Mouse (Mus musculus): ENCODE results near the gene Pdxk. TPM values are rescaled to one million over a fixed set of nuclear protein-coding genes. Genes with fewer than 3 reads are reported as not detected.
A peak's percentile ranks its signal among the peaks of the same experiment; 100 is the strongest.
"Not testable (repeated sequence)": the region's sequence is repeated elsewhere in the genome, so short reads cannot be mapped to it uniquely, and the experiment has no call there.

Gene Pdxk
- polyA plus RNA-seq, 1 experiment from 2014 or later = 8.8 TPM

DNA sequence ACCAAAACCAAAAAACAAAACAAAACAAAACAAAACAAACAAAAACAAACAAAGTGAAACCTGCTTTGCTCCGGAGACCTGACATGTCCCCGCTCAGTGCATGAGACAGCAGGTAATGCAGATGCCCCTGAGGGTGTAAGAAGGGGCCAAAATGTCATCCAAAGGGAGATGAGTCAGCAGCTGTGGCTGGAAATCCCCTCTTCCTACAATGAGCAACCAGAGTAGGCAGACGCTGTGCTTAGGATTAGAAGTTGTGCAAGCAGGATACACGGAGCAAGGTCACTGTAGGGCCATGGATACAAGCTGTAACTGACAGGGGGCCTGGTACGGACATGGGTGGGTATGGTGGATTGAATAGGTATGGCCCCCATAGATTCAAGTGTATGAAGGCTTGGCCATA is 35.6 kb downstream of the Pdxk start:
- ATAC-seq (replicated peaks; ENCODE audit: extremely low read depth, insufficient read depth, low FRiP score) = no peak
- no peak overlapping the region for H3K4me3 ChIP-seq (ENCODE audit: low read length)
- H3K36me3 ChIP-seq (ENCODE audit: control insufficient read depth, insufficient read depth) = peaks cover 11% of the 10 kb centered on the region
- no peaks in the 10 kb centered on the region for H3K27me3 ChIP-seq (ENCODE audit: control insufficient read depth, insufficient read depth, low read length)
- no peak overlapping the region for H3K27ac ChIP-seq (ENCODE audit: low read length)
- no peak overlapping the region for H3K9ac ChIP-seq (ENCODE audit: low read length)
- WGBS = 81% methylated on average over 5 of the region's 5 CpGs
- H3K4me2 ChIP-seq (ENCODE audit: low read depth, low read length) = no peak overlapping the region
- peaks cover 7% of the 10 kb centered on the region for H3K4me1 ChIP-seq (ENCODE audit: control insufficient read depth, insufficient read depth, low read length)
- no peaks in the 10 kb centered on the region for H3K9me3 ChIP-seq (replicated peaks; ENCODE audit: control insufficient read depth, low read length)

DNA sequence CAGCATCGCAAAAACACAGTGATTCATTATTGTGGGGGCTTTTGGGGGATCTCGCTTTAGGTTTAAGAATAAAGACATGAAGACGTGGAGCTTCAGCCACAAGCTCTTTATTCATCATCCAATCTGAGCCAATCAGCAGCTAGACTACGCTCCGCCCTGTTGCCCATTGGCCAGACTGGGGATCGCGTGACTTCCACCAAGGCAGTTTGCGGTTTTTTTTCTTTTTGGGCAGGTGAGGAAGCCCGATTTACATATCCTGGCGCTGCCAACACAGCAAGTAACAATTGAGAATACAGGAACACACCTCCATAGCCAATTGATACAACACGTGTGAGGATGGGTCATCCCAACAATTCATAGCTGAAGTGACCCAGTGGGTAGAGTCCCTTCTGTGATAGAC is 36.7 kb downstream of the Pdxk start:
- H3K4me2 ChIP-seq (ENCODE audit: low read depth, low read length) = no peak overlapping the region
- no peaks in the 10 kb centered on the region for H3K9me3 ChIP-seq (replicated peaks; ENCODE audit: control insufficient read depth, low read length)
- no peak overlapping the region for H3K27ac ChIP-seq (ENCODE audit: low read length)
- peaks cover 11% of the 10 kb centered on the region for H3K36me3 ChIP-seq (ENCODE audit: control insufficient read depth, insufficient read depth)
- WGBS = 92% methylated on average over 11 of the region's 11 CpGs
- peaks cover 7% of the 10 kb centered on the region for H3K4me1 ChIP-seq (ENCODE audit: control insufficient read depth, insufficient read depth, low read length)
- no peak overlapping the region for H3K9ac ChIP-seq (ENCODE audit: low read length)
- H3K27me3 ChIP-seq (ENCODE audit: control insufficient read depth, insufficient read depth, low read length) = no peaks in the 10 kb centered on the region
- no peak overlapping the region for H3K4me3 ChIP-seq (ENCODE audit: low read length)
- ATAC-seq (replicated peaks; ENCODE audit: extremely low read depth, insufficient read depth, low FRiP score) = no peak

DNA sequence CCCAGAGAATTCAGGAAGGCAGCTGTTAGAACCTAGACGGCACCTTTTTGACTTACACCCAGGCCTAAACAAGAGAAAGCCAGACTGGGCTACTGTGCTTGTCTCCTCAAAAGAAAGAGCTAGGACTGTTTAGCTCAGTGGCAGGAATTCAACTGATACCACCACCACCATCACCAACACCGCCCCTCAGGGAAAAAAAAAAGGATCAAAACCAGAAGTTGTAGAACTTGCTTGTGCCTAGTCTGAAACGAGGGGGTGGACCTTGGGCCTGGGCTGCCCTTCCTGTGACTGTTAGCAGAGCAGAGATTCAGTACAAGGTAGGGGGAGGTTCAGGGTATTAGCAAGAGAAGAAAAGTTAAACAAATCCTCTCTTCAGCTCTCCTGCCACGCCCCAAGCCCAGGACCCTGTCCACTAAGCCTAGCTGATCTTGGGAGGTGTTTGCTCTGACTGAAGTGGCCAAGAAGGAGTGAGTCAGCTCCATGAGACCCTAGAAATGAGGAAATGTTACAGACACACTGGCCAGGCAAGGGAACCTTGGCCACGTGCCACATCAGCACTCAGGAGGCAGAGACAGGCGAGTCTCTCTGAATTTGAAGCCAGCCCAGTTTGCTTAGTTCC is 38.5 kb downstream of the Pdxk start:
- Histone ChIP-seq H3K9ac (ENCODE audit: low read length) (peak overlapping the region; percentile 84), H3K4me1 (ENCODE audit: control insufficient read depth, insufficient read depth, low read length) (peaks cover 7% of the 10 kb centered on the region), H3K4me2 (ENCODE audit: low read depth, low read length) (peak overlapping the region; percentile 76), H3K36me3 (ENCODE audit: control insufficient read depth, insufficient read depth) (peaks cover 11% of the 10 kb centered on the region), H3K9me3 (replicated peaks; ENCODE audit: control insufficient read depth, low read length) (no peaks in the 10 kb centered on the region), H3K4me3 (ENCODE audit: low read length) (peak overlapping the region; percentile 76), H3K27me3 (ENCODE audit: control insufficient read depth, insufficient read depth, low read length) (no peaks in the 10 kb centered on the region), H3K27ac (ENCODE audit: low read length) (peak overlapping the region; percentile 63)
- ATAC-seq (replicated peaks; ENCODE audit: extremely low read depth, insufficient read depth, low FRiP score) = no peak
- WGBS = 38% methylated on average over 6 of the region's 6 CpGs

DNA sequence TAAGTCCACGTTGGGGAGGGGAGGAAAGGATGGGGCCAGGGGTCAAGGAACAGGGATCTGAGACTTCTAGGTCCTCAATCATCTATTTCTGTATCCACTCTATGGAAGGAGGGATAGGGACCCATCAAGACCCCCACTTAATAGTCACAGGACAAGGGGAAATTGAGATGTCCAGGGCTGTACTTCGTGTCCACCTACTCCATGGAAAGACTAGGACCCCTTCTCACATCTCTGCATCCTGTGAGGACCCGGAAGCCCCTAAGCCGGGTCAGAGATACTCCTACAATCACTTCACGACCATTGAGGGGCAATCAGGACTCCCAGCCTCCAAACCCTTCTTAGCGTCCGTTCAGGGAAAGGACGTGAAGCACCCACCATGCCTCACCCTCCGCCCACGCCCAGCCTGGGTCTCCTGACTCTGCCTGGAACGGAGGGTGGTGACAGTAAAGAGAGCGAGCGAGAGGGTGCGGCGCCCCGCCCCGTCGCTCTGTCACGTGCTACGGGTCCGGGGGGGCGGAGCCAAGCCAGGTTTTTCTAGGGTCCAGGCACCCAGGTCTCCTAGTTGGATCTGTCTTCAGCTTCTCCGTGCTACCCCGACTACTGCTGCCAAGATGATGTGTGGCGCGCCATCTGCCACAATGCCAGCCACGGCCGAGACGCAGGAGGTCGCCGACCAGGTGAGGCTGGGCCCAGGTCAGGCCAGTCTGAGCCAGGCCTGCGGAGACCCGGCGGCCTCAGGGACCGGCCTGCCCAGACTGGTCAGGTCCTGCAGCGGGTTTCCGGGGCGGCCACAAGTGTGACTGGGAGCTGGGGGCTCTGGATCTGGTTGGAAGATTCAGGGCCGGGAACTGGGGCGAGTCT is 39.4 kb downstream of the Pdxk start, which contains the start of gene Cstb:
Gene Cstb (plus strand): TSS at position 489 of the 861 bp plus-strand sequence.
- H3K9me3 ChIP-seq (replicated peaks; ENCODE audit: control insufficient read depth, low read length) = no peaks in the 10 kb centered on the region
- H3K27me3 ChIP-seq (ENCODE audit: control insufficient read depth, insufficient read depth, low read length) = no peaks in the 10 kb centered on the region
- 1% methylated on average over 40 of the region's 40 CpGs for WGBS
- ATAC-seq (replicated peaks; ENCODE audit: extremely low read depth, insufficient read depth, low FRiP score) = peak; percentile 91
- peak within 1 kb of the TSS; percentile 84 for H3K9ac ChIP-seq (ENCODE audit: low read length)
- H3K4me2 ChIP-seq (ENCODE audit: low read depth, low read length) = peak within 1 kb of the TSS; percentile 76
- H3K36me3 ChIP-seq (ENCODE audit: control insufficient read depth, insufficient read depth) = peaks cover 11% of the 10 kb centered on the region
- H3K4me3 ChIP-seq (ENCODE audit: low read length) = peak within 1 kb of the TSS; percentile 76
- peak within 1 kb of the TSS; percentile 63 for H3K27ac ChIP-seq (ENCODE audit: low read length)
- peaks cover 7% of the 10 kb centered on the region for H3K4me1 ChIP-seq (ENCODE audit: control insufficient read depth, insufficient read depth, low read length)

DNA sequence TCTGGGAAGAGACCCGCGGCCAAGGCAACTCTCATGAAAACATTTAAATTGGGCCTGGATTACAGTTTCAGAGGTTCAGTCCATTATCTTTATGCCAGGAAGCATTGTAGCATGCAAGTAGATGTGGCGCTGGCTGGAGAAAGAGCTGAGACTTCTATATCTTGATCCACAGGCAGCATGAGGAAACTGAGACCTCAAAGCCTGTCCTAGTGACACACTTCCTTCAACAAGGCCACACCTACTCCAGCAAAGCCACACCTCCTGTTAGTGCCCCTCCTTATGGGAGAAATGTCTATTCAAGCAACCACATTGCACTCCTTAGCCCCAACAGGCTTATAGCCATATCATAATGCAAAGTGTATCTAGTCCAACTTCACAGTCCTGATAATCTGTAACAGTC is 42.2 kb downstream of the Pdxk start:
- peaks cover 7% of the 10 kb centered on the region for H3K4me1 ChIP-seq (ENCODE audit: control insufficient read depth, insufficient read depth, low read length)

DNA sequence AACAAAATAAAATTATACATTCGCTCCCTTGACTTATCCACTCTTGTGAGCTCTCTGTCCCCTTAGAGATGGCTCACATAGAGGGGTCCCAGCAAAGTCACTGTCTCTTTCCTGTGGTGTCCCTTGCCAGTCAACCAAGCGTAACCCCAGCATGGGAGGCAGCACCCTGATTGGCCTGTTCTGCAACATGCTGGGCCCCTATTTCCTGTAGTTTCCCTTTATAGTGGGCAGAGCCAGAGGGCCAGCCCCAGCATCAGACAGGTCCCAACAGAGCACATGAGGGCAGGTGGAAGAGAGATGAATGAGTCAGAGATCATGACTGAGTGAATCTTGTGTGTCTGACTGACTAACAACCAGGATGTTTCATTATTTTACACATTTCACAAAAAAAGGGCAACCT is 43.8 kb downstream of the Pdxk start:
- Histone ChIP-seq H3K36me3 (ENCODE audit: control insufficient read depth, insufficient read depth) (no peaks in the 10 kb centered on the region), H3K27me3 (ENCODE audit: control insufficient read depth, insufficient read depth, low read length) (no peaks in the 10 kb centered on the region), H3K27ac (ENCODE audit: low read length) (no peak overlapping the region), H3K4me2 (ENCODE audit: low read depth, low read length) (no peak overlapping the region), H3K4me1 (ENCODE audit: control insufficient read depth, insufficient read depth, low read length) (peaks cover 3% of the 10 kb centered on the region; the same call in 1 of the 2 replicates), H3K4me3 (ENCODE audit: low read length) (no peak overlapping the region), H3K9me3 (replicated peaks; ENCODE audit: control insufficient read depth, low read length) (no peaks in the 10 kb centered on the region), H3K9ac (ENCODE audit: low read length) (no peak overlapping the region)
- peak; percentile 31; the same call in 1 of the 2 replicates for ATAC-seq (replicated peaks; ENCODE audit: extremely low read depth, insufficient read depth, low FRiP score)
- 70% methylated on average over 2 of the region's 2 CpGs for WGBS

More for the DNA sequence above, 42.2 kb downstream of the Pdxk start:
- Histone ChIP-seq H3K4me3 (ENCODE audit: low read length) (no peak overlapping the region), H3K27ac (ENCODE audit: low read length) (no peak overlapping the region), H3K36me3 (ENCODE audit: control insufficient read depth, insufficient read depth) (peaks cover 3% of the 10 kb centered on the region; the same call in 1 of the 2 replicates), H3K4me2 (ENCODE audit: low read depth, low read length) (no peak overlapping the region), H3K9me3 (replicated peaks; ENCODE audit: control insufficient read depth, low read length) (no peaks in the 10 kb centered on the region), H3K9ac (ENCODE audit: low read length) (no peak overlapping the region), H3K27me3 (ENCODE audit: control insufficient read depth, insufficient read depth, low read length) (no peaks in the 10 kb centered on the region)
- 82% methylated on average over 3 of the region's 3 CpGs for WGBS
- no peak for ATAC-seq (replicated peaks; ENCODE audit: extremely low read depth, insufficient read depth, low FRiP score)

DNA sequence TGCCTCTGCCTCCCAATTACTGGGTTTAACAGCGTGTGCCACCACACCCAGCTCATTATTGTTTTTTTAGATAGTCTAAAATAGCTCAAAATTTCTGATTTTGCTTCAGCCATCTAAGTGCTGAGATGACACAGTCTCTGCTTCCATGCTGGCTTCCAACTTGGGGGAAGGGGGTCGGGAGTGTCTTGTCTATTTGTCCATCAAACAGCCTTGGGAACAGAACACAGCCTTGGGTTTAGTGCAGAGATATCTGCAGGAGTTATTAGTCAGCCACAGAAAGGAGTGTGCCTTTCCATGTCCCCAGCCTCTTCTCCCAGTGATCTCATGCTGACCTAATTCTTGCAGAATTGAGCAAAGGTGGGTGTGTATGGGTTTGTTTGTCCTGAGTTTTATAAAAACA is 46.0 kb downstream of the Pdxk start:
- Histone ChIP-seq H3K9ac (ENCODE audit: low read length) (no peak overlapping the region), H3K27ac (ENCODE audit: low read length) (no peak overlapping the region), H3K4me1 (ENCODE audit: control insufficient read depth, insufficient read depth, low read length) (no peaks in the 10 kb centered on the region), H3K36me3 (ENCODE audit: control insufficient read depth, insufficient read depth) (no peaks in the 10 kb centered on the region), H3K27me3 (ENCODE audit: control insufficient read depth, insufficient read depth, low read length) (no peaks in the 10 kb centered on the region), H3K9me3 (replicated peaks; ENCODE audit: control insufficient read depth, low read length) (no peaks in the 10 kb centered on the region), H3K4me3 (ENCODE audit: low read length) (no peak overlapping the region), H3K4me2 (ENCODE audit: low read depth, low read length) (no peak overlapping the region)
- 72% methylated on average over 2 of the region's 2 CpGs for WGBS
- ATAC-seq (replicated peaks; ENCODE audit: extremely low read depth, insufficient read depth, low FRiP score) = no peak

DNA sequence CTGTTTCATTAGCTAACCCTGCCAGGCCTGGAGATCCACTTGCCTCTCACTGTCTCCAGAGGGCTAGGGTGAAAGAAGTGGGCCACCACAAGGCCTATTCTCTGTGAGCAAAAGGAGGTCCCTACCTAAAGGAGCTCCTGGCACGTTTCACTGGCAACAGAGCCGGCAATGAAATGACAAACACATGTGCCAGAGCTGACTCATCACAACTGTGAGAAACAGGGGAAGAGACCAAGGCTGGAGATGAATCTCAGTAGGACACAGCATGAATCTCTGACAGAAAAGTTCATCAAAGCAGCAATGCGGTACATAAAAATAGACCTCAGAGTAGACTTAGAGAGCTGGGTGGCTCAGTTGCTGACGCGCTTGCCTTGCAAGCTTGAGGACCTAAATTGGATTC is 46.9 kb downstream of the Pdxk start:
- no peak for ATAC-seq (replicated peaks; ENCODE audit: extremely low read depth, insufficient read depth, low FRiP score)
- Histone ChIP-seq H3K4me3 (ENCODE audit: low read length) (no peak overlapping the region), H3K27ac (ENCODE audit: low read length) (no peak overlapping the region), H3K4me2 (ENCODE audit: low read depth, low read length) (no peak overlapping the region), H3K9ac (ENCODE audit: low read length) (no peak overlapping the region), H3K9me3 (replicated peaks; ENCODE audit: control insufficient read depth, low read length) (no peaks in the 10 kb centered on the region), H3K36me3 (ENCODE audit: control insufficient read depth, insufficient read depth) (no peaks in the 10 kb centered on the region), H3K4me1 (ENCODE audit: control insufficient read depth, insufficient read depth, low read length) (peaks cover 4% of the 10 kb centered on the region), H3K27me3 (ENCODE audit: control insufficient read depth, insufficient read depth, low read length) (no peaks in the 10 kb centered on the region)
- WGBS = 48% methylated on average over 5 of the region's 5 CpGs

DNA sequence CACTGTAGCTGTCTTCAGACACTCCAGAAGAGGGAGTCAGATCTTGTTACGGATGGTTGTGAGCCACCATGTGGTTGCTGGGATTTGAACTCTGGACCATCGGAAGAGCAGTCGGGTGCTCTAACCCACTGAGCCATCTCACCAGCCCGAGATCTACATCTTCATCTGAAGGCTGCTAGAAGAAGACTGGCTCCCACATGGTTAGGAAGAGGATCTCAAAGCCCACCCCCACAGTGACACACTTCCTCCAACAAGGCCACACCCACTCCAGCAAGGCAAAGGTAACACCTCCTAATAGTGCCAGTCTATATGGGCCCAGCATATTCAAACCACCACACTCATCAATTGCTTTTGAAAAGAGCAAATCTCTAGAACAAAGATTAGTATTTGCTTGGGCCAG is 49.8 kb downstream of the Pdxk start:
- H3K4me2 ChIP-seq (ENCODE audit: low read depth, low read length); H3K9me3 ChIP-seq (replicated peaks; ENCODE audit: control insufficient read depth, low read length); H3K9ac ChIP-seq (ENCODE audit: low read length); H3K4me3 ChIP-seq (ENCODE audit: low read length); H3K27me3 ChIP-seq (ENCODE audit: control insufficient read depth, insufficient read depth, low read length); H3K27ac ChIP-seq (ENCODE audit: low read length); H3K36me3 ChIP-seq (ENCODE audit: control insufficient read depth, insufficient read depth); ATAC-seq (replicated peaks; ENCODE audit: extremely low read depth, insufficient read depth, low FRiP score): not testable (repeated sequence)
- H3K4me1 ChIP-seq (ENCODE audit: control insufficient read depth, insufficient read depth, low read length) = peaks cover 15% of the 10 kb centered on the region
- 82% methylated on average over 3 of the region's 4 CpGs for WGBS

All from heart, embryonic 16.5 days (tissue).